Mouse (Mus musculus) embryonic fibroblast, embryonic 13.5 days (primary cell): ENCODE data around the gene Kcnh5.

Experiments used
- CTCF ChIP-seq: IDR thresholded peaks from 2 replicates; pipeline ENCODE4 v1.5.1; 2011; ENCODE audit warnings: mild to moderate bottlenecking, control low read depth, low read length, moderate library complexity, borderline replicate concordance; ENCODE audit not compliant: insufficient read depth
- POLR2A ChIP-seq: IDR thresholded peaks from 2 replicates; pipeline ENCODE4 v1.6.1; 2011; ENCODE audit warnings: low read depth, mild to moderate bottlenecking, control low read depth, low read length, moderate library complexity

- TF ChIP-seq CTCF (no peak), POLR2A (no peak)
These were observed 24.0 kb downstream of the Kcnh5 start for GRCm38 (mm10) chr12:75153076-75153568.
